Mouse (Mus musculus): ENCODE measurements around the gene Galnt2. TPM values are rescaled to one million over a fixed set of nuclear protein-coding genes. Genes with fewer than 3 reads are reported as not detected.

The Galnt2 gene
- polyA plus RNA-seq, 1 experiment from 2014 or later = 46.4 TPM

DNA sequence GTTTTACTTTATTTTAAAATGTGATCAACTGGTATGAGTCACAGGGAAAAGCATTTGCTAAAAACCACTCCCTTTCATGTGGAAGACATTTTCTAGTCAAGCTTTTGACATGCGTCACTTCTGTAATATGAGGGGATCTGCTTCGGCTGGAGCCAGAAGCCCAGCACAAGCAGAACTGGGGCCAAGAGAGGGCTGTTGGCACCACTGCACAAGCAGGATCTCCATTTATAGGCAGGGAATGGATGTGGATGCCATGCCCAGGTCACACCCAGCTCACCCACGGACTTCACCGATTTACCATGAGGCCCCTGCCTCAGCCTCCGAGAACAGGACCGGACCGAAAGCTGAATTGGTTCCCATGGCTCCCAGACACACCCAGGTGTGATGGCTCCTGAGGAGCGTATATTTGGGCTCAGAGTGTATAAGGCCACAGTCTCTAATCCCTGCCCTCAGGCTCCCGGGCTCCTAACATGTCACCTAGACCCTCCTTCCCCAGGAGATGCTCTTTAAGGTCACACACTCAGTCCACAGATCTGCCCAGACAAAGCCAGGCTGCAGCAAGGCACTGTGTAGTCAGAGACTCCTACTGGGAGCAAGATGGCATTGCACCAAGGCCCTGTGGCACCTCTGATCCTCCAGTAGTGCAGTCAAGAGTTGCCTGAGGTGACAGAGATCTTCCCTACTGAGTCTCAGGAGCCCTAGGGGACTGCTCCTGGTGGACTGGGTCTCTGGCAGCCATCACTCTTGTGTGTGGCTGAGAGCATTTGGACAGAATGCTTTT, 59.9 kb downstream of the Galnt2 start:
- Histone ChIP-seq H3K9ac (ENCODE audit: low read length) (no peak overlapping the region), H3K4me3 (ENCODE audit: low read length) (no peak overlapping the region), H3K9me3 (ENCODE audit: control insufficient read depth, low read length) (no peaks in the 10 kb centered on the region), H3K27ac (ENCODE audit: low read length) (no peak overlapping the region), H3K27me3 (ENCODE audit: control insufficient read depth, insufficient read depth, low read depth, low read length) (no peaks in the 10 kb centered on the region), H3K36me3 (ENCODE audit: control insufficient read depth, insufficient read depth, low read length) (no peaks in the 10 kb centered on the region), H3K4me2 (ENCODE audit: low read depth, low read length) (no peak overlapping the region), H3K4me1 (replicated peaks; ENCODE audit: control insufficient read depth, insufficient read depth, low read length) (peaks cover 9% of the 10 kb centered on the region)
- 84% methylated on average over 9 of the region's 9 CpGs for WGBS
- no peak for ATAC-seq (ENCODE audit: low read depth)

DNA sequence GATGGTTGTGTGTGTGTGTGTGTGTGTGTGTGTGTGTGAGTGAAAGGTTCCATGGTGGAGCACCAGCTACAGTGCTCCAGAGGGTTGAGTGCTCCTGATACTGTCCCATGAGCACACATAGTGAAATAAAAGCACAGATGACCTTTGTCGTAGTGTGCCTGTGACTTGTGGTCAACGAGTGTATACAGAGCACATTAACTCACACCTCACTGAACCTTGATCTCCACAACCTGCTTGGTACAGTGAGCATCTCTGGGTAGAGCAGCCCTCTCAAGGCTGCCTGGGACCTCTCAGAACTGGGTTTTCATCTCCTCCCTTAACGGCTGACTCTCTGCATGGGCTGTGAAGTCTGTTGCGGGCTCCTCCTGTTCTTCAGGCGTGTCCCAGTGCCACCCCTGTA, 60.5 kb downstream of the Galnt2 start:
- Histone ChIP-seq H3K4me2 (ENCODE audit: low read depth, low read length) (no peak overlapping the region), H3K4me1 (replicated peaks; ENCODE audit: control insufficient read depth, insufficient read depth, low read length) (peaks cover 9% of the 10 kb centered on the region), H3K36me3 (ENCODE audit: control insufficient read depth, insufficient read depth, low read length) (no peaks in the 10 kb centered on the region), H3K9me3 (ENCODE audit: control insufficient read depth, low read length) (no peaks in the 10 kb centered on the region), H3K4me3 (ENCODE audit: low read length) (no peak overlapping the region), H3K9ac (ENCODE audit: low read length) (no peak overlapping the region), H3K27me3 (ENCODE audit: control insufficient read depth, insufficient read depth, low read depth, low read length) (no peaks in the 10 kb centered on the region), H3K27ac (ENCODE audit: low read length) (no peak overlapping the region)
- no peak for ATAC-seq (ENCODE audit: low read depth)
- 84% methylated on average over 5 of the region's 5 CpGs for WGBS

DNA sequence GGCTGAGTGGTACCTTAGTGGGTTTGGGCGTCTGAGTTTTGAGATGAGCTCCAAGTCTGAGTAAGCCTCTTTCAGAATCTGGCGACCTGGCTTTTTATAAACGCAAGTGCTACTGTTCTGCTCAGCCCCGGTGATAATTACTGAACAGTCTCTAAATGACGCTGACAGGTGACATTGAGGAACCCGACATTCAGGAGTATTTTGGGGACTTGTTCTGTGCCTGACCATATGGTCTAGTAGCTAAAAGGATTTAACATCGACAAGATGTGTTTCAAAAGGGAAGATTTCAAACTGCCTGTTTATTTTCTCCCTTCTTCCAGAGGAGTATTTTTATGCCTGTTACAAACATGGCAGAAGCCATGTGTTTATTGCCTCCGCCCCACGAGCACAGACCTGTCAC, 61.8 kb downstream of the Galnt2 start:
- no peak overlapping the region for H3K4me3 ChIP-seq (ENCODE audit: low read length)
- H3K36me3 ChIP-seq (ENCODE audit: control insufficient read depth, insufficient read depth, low read length) = no peaks in the 10 kb centered on the region
- H3K9me3 ChIP-seq (ENCODE audit: control insufficient read depth, low read length) = no peaks in the 10 kb centered on the region
- H3K27ac ChIP-seq (ENCODE audit: low read length) = no peak overlapping the region
- no peaks in the 10 kb centered on the region for H3K27me3 ChIP-seq (ENCODE audit: control insufficient read depth, insufficient read depth, low read depth, low read length)
- no peak overlapping the region for H3K9ac ChIP-seq (ENCODE audit: low read length)
- ATAC-seq (ENCODE audit: low read depth) = no peak
- H3K4me1 ChIP-seq (replicated peaks; ENCODE audit: control insufficient read depth, insufficient read depth, low read length) = peaks cover 9% of the 10 kb centered on the region
- WGBS = 76% methylated on average over 9 of the region's 9 CpGs
- H3K4me2 ChIP-seq (ENCODE audit: low read depth, low read length) = no peak overlapping the region

DNA sequence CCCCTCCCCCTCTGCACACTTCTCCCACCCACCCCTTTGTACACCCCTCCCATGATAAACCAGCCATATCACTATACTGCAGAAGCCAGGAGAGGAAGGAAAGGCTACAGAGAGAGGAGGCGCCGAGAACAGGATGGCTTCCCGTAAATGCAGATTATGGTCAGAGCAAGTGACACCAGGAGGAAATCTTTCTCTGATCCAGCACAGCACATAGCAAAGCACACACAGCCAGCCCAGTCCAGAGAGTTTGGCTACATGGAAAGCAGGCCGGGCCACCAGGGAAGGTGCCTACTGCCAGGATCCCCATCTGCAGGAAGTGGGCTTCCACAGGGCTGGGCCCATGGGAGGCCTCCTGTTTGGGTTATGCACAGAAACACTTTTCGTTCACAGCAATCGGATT, 63.2 kb downstream of the Galnt2 start:
- H3K9me3 ChIP-seq (ENCODE audit: control insufficient read depth, low read length) = no peaks in the 10 kb centered on the region
- no peak overlapping the region for H3K4me2 ChIP-seq (ENCODE audit: low read depth, low read length)
- H3K4me1 ChIP-seq (replicated peaks; ENCODE audit: control insufficient read depth, insufficient read depth, low read length) = peaks cover 9% of the 10 kb centered on the region
- 0 out of 2 replicates have a peak, but pooled peaks have one; percentile 36 for ATAC-seq (ENCODE audit: low read depth)
- H3K27me3 ChIP-seq (ENCODE audit: control insufficient read depth, insufficient read depth, low read depth, low read length) = no peaks in the 10 kb centered on the region
- no peak overlapping the region for H3K4me3 ChIP-seq (ENCODE audit: low read length)
- no peak overlapping the region for H3K27ac ChIP-seq (ENCODE audit: low read length)
- no peaks in the 10 kb centered on the region for H3K36me3 ChIP-seq (ENCODE audit: control insufficient read depth, insufficient read depth, low read length)
- H3K9ac ChIP-seq (ENCODE audit: low read length) = no peak overlapping the region
- 58% methylated on average over 6 of the region's 6 CpGs for WGBS

DNA sequence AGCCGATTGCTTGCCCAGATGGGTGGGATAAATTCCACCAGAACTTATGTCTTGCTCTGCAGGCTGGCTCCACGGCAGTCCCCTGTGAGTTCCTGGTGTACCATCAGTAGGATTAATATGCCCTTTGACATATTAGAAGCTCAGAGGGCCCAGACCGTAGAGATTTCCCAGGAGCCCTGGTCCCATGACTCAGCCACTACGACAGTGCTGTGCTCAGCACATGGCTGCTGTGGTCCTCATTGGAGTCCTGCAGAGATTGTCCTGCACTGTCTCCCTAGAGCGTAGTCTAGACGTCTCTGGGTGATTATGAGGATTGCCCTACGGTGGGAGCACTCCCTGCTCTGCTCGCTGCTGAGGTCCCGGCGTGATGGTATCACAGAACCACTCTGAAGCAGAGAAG, 63.7 kb downstream of the Galnt2 start:
- Histone ChIP-seq H3K27ac (ENCODE audit: low read length) (no peak overlapping the region), H3K4me3 (ENCODE audit: low read length) (no peak overlapping the region), H3K36me3 (ENCODE audit: control insufficient read depth, insufficient read depth, low read length) (no peaks in the 10 kb centered on the region), H3K4me1 (replicated peaks; ENCODE audit: control insufficient read depth, insufficient read depth, low read length) (peaks cover 9% of the 10 kb centered on the region), H3K4me2 (ENCODE audit: low read depth, low read length) (no peak overlapping the region), H3K9me3 (ENCODE audit: control insufficient read depth, low read length) (no peaks in the 10 kb centered on the region), H3K27me3 (ENCODE audit: control insufficient read depth, insufficient read depth, low read depth, low read length) (no peaks in the 10 kb centered on the region), H3K9ac (ENCODE audit: low read length) (no peak overlapping the region)
- ATAC-seq (ENCODE audit: low read depth) = no peak
- 64% methylated on average over 10 of the region's 10 CpGs for WGBS

DNA sequence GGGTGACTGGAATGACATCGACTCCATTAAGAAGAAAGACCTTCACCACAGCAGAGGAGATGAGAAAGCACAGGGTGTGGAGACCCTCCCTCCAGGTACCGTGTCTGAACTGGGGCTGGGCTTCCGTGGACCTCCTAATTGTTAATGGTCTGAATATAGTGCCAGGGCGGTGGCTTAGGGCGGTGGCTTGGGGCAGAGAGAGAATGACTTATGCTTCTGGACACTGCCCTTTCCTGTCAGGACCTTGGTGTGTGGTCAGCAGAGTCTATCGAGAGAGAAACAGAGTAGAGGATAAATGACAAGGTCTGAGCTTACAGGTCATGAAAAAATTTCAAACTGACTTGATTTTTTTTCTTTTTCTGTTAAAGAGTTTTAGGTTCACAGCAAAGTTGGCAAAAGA, 64.2 kb downstream of the Galnt2 start:
- H3K4me1 ChIP-seq (replicated peaks; ENCODE audit: control insufficient read depth, insufficient read depth, low read length) = peaks cover 9% of the 10 kb centered on the region
- no peak overlapping the region for H3K4me3 ChIP-seq (ENCODE audit: low read length)
- no peaks in the 10 kb centered on the region for H3K9me3 ChIP-seq (ENCODE audit: control insufficient read depth, low read length)
- H3K27ac ChIP-seq (ENCODE audit: low read length) = no peak overlapping the region
- H3K36me3 ChIP-seq (ENCODE audit: control insufficient read depth, insufficient read depth, low read length) = no peaks in the 10 kb centered on the region
- 82% methylated on average over 6 of the region's 6 CpGs for WGBS
- no peaks in the 10 kb centered on the region for H3K27me3 ChIP-seq (ENCODE audit: control insufficient read depth, insufficient read depth, low read depth, low read length)
- no peak for ATAC-seq (ENCODE audit: low read depth)
- no peak overlapping the region for H3K4me2 ChIP-seq (ENCODE audit: low read depth, low read length)
- H3K9ac ChIP-seq (ENCODE audit: low read length) = no peak overlapping the region

DNA sequence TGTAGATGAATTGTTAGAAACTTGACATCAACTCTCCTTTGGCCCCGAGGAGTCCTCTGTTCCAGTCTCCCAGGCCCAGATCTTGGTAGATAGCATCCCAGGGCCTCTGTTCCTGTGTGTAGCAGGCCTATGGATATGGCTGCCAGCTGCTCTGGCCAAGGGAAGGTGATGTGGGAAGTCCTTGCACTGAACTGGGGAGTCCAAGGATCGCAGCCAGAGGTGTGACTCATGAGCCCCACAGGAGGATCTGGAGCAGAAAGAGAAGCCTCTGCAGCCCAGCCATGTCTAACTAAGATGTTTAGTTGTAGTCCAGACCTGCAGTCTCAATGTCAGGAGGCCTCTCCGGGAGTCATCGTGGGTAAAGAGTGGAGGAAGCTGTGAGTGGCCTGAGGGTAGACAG, 70.3 kb downstream of the Galnt2 start:
- 86% methylated on average over 4 of the region's 4 CpGs for WGBS
- H3K36me3 ChIP-seq (ENCODE audit: control insufficient read depth, insufficient read depth, low read length) = no peaks in the 10 kb centered on the region
- H3K9ac ChIP-seq (ENCODE audit: low read length) = no peak overlapping the region
- no peak overlapping the region for H3K4me3 ChIP-seq (ENCODE audit: low read length)
- H3K4me2 ChIP-seq (ENCODE audit: low read depth, low read length) = no peak overlapping the region
- ATAC-seq (ENCODE audit: low read depth) = no peak
- H3K4me1 ChIP-seq (replicated peaks; ENCODE audit: control insufficient read depth, insufficient read depth, low read length) = no peaks in the 10 kb centered on the region
- H3K27me3 ChIP-seq (ENCODE audit: control insufficient read depth, insufficient read depth, low read depth, low read length) = no peaks in the 10 kb centered on the region
- H3K9me3 ChIP-seq (ENCODE audit: control insufficient read depth, low read length) = no peaks in the 10 kb centered on the region
- H3K27ac ChIP-seq (ENCODE audit: low read length) = no peak overlapping the region

DNA sequence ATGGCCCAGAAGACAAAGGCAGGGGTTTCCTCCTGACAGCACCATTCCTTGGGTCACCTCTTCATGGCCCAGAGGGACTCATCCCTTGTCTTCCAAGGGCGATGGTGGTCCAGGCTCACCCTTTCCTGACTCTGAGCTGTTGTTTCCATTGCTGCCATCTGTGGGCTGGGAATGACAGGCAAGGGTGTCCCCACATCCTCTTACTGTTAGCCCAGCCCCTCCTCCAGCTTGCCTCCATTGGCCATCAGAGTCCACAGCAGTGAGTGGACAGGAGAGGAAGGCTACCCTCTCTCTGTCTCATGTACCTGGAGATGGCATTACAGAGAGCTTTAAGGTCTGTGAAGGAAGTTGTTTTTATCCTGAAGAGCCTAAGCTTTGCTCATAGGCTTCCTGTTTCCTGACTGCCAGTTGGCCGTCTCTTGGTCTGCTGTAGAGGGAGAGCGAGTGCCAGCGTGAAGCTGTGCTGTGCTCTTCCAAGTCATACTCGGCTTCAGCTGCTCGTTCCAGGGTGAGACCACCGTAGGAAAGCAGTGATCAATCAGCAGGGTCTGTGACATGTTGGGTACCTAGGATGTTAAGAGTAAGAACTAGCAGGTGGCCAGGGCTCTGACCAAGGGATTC, 70.9 kb downstream of the Galnt2 start:
- Histone ChIP-seq H3K36me3 (ENCODE audit: control insufficient read depth, insufficient read depth, low read length) (no peaks in the 10 kb centered on the region), H3K27me3 (ENCODE audit: control insufficient read depth, insufficient read depth, low read depth, low read length) (no peaks in the 10 kb centered on the region), H3K27ac (ENCODE audit: low read length) (no peak overlapping the region), H3K4me3 (ENCODE audit: low read length) (no peak overlapping the region), H3K9ac (ENCODE audit: low read length) (no peak overlapping the region), H3K9me3 (ENCODE audit: control insufficient read depth, low read length) (no peaks in the 10 kb centered on the region), H3K4me2 (ENCODE audit: low read depth, low read length) (no peak overlapping the region), H3K4me1 (replicated peaks; ENCODE audit: control insufficient read depth, insufficient read depth, low read length) (no peaks in the 10 kb centered on the region)
- 68% methylated on average over 7 of the region's 7 CpGs for WGBS
- ATAC-seq (ENCODE audit: low read depth) = no peak

DNA sequence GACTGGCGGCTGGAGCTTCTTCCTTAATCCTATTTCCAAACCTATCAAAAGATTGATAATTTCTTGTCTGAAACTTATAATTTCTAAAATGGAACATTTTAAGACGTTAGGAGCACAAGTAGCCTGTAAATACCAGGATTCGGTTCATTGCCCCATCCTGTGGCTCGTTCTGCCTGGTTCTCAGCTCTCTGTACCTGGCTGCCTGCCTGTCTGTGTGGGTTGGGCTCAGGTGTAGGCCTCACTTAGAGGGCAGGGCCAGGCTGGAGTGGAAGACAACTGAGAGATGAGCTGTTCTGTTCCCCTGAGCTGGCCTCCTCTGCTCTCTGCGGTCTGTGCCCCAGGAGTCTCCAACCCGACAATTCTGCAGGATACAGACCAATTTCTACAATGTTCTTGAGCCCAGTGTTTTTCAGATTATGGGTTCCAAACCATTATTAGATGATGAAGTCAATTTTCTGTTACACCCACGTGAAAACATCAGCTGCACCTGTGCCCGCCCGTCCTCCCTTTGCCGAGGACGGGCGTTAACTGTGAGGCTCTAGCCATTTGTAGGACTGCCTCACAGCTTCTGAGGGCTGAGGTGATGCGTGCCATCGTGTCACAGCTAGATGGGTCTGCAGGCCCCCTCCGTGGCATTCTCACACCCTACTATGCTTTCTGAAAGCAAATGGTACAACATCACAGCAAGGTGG, 72.2 kb downstream of the Galnt2 start:
- Histone ChIP-seq H3K36me3 (ENCODE audit: control insufficient read depth, insufficient read depth, low read length) (no peaks in the 10 kb centered on the region), H3K4me1 (replicated peaks; ENCODE audit: control insufficient read depth, insufficient read depth, low read length) (no peaks in the 10 kb centered on the region), H3K4me3 (ENCODE audit: low read length) (no peak overlapping the region), H3K9me3 (ENCODE audit: control insufficient read depth, low read length) (no peaks in the 10 kb centered on the region), H3K27ac (ENCODE audit: low read length) (no peak overlapping the region), H3K4me2 (ENCODE audit: low read depth, low read length) (no peak overlapping the region), H3K27me3 (ENCODE audit: control insufficient read depth, insufficient read depth, low read depth, low read length) (no peaks in the 10 kb centered on the region), H3K9ac (ENCODE audit: low read length) (no peak overlapping the region)
- no peak for ATAC-seq (ENCODE audit: low read depth)
- 81% methylated on average over 15 of the region's 15 CpGs for WGBS

Measured in lung, embryonic 16.5 days (tissue).